Mouse (Mus musculus): ENCODE results near the gene Rap1a.

Rap1a gene

DNA sequence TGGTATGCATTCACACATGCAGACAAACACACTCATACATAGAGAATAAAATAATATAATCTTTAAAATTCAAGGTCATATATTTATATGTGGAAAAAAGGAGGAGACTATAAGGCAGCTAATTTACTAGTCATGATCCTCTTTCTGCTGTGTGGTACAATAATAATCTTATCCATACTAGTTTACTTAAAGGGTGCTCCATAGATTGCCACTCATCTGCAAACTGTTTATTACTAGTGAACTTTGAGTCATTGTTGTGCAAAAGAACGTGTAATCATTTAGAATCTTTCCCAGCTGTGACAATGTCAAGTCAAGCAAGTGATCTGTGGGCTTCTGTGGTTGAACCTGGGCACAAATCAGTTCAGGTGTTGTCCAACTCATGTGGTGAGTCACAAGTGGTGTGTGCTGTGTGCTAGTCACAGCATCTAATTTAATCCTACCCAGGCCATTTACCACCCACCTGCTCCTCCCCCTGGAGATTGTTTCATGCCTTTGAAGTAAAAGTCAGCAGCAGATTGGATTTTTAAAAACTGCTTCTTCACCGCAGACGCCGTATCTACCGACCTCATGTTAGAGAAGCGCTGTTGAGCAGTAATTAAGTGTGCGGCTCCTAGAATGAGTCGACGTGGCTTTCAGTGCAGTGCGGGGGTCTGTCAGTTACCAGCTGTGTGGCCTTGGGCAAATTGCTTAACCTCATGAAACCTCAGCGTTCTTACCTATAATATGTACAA is 5.5 kb upstream of the Rap1a start:
- no peak for DNase-seq (ENCODE audit: low read depth, low spot score)

DNA sequence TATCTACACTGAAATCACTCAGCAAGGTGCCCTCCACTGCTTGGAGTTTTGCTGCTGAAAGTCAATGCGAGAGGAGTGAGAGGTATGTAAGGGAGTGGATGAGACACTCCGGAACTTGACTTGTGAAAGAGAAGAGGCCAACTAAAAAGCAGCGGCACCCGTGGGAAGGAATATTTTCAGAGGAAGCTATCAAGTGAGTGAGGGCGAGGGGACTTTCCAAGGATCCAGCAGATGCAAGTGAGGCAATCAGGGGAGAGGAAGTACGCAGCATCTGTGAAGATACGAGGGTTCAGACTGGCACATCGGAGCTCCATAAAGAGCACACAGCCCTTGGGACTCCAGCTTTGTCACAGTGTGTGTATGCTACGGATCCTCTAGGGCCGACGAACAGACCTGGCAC is 2.5 kb upstream of the Rap1a start:
- peak; percentile 46 for DNase-seq (ENCODE audit: low read depth, low spot score)

DNA sequence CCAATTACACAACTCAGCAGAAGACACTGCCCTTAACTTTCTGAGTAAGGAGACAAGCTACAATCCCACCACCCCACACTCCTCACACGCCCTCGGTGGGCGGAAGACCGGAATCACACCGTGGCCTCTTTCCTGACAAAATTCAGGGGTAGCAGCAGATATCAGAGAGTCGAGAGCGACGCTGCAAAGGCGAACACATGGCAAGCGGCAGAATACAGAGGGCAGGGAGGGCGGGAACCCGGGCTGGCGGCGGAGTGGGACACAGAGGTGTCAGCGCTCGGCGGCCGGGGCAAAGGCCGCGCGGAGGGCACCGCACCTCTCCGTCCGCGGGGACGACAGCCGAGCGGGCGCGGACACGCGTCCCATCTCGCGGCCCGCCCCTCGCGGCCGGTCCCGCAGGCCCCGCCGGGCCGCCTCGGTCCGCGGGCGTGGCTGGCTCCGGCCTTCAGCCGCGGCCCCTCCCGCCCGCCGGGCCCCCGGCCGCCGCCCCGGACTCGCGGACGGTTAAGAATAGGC is 403 bp downstream of the Rap1a start:
- DNase-seq (ENCODE audit: low read depth, low spot score), result peak; percentile 80

DNA sequence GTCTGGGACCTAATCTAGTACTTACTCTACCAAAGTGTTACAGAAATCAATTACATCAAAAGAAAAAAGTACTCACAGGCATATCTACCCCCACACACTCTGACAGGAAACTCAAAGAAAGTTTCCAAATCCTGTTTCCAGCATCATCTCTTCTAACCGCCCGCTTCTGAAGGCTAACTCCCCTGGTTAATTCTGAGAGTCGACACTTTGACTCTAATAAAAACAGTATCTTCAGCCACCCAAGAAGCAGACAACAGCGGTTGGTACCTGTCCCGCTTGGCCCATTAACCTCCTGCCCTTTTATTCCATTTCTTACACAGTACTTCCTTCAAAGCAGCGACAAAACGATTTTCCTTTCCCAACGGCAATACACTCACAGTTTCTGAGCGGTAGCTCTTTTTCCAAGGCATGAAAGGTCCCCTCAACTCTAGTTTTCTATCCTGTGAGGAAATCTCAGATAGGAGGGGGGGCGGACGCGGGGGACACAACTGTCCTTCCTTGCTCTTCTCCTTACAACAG is 921 bp downstream of the Rap1a start:
- DNase-seq (ENCODE audit: low read depth, low spot score), result peak; percentile 67

DNA sequence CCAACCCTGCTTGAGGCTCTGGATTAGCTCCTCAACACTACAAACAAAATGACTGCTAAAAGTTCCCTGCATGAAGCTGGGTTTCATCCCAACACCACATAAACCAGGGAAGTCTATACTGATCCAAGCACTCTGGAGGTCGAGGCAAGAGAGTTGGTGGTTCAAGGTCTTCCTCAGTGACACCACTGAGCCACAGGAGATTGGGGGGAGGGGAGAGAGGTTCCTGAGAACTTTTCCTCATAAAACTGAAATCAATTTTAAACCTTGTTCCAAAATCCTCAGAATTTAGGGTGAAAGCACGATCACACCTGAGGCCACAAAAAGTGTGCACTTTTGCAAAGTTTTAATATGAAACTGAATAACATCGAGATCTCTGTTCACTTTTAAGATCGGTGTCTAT is 1.8 kb downstream of the Rap1a start:
- peak; percentile 63 for DNase-seq (ENCODE audit: low read depth, low spot score)

DNA sequence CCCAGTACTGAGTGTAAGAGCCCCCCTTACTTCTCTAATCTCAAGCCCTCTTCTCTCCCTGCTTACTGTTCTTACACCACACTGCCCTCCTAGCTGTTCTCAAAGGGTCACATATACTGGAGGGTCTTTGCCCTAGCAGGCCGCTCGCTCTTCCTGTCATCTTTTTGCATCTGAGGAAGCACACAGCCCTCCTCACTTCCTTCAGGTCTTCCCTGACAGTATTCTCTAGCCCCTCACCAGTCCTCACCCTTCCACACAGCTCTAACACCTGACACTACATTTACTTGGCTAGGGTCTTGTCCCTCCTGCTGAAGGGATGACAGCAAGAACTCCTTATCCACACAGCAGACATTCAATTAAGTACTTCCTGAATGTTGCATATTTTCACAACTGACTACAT is 2.4 kb downstream of the Rap1a start:
- peak; percentile 65 for DNase-seq (ENCODE audit: low read depth, low spot score)

DNA sequence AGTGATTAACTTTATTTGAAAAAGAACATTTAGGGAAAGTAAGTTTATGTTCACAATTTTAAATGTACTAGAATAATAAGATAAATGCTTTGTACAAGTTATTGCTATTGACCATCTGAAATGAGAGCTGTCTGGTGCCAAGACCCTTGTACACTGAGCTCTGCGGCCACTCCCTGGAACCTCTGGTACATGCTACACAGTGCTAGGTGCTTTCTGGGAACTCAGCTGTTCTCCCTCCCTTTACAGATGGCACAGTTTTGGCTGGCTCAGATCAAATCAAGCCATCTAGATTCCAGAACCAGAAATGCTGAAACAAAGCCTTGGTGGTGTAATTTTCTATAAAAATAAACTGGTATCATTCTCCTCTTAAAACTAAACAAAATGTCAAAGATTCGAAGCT is 3.7 kb downstream of the Rap1a start:
- peak; percentile 59 for DNase-seq (ENCODE audit: low read depth, low spot score)

DNA sequence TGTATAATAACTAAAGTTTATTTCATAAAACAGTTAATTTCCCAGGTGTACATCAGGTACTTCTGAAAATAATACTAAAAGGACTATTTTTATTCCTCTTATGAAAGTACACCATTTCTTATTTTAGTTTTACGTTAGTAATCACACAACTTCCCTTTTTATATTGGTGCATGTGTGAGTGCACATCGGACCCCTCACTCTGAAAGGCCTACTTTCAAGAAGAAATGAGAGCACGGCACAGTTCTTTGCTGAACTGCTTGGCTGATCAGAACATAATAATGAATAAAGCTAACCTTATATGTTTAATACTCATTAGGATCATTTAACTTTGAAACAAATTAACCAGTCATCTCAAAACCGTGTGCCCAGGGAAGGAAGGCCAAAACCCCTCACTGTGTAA is 4.4 kb downstream of the Rap1a start:
- peak; percentile 83 for DNase-seq (ENCODE audit: low read depth, low spot score)

DNA sequence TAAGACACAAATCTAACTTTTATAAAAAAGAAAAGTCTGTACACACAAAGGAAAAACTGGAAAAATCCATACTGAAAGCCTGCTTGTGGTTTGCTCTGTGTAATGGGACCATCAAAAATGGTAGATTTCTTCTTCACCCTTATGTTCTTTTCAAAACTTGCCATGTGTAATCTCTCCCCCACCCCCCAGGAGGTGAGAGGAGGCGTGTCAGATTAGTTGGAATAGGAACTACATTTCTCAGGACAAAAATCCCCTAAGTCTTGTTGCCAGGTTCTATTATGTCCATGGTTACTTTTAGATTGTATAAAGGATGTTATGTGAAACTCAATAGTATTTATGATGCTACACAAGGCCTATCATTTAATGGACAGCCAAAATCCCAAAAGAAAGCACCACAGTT is 6.8 kb downstream of the Rap1a start:
- DNase-seq (ENCODE audit: low read depth, low spot score), result no peak

DNA sequence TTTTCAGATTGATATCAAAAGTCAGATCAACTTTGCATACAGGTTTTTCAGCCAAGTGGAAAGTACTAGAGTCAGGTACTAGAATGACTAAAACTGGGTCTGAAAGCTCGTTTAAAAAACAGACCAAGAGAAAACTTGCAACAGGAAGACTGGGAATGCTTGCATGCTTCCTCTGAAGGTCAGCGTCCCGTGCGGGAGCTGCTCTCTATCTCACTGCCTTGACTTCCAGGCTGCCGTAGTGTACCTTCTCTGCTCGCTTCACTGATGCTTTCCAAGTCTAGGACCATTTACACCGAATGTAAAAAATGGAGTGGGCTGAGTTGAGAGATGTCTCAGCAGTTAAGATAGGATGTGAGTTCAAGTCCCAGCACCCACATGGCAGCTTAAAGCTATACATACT is 8.8 kb downstream of the Rap1a start:
- DNase-seq (ENCODE audit: low read depth, low spot score), result no peak

DNA sequence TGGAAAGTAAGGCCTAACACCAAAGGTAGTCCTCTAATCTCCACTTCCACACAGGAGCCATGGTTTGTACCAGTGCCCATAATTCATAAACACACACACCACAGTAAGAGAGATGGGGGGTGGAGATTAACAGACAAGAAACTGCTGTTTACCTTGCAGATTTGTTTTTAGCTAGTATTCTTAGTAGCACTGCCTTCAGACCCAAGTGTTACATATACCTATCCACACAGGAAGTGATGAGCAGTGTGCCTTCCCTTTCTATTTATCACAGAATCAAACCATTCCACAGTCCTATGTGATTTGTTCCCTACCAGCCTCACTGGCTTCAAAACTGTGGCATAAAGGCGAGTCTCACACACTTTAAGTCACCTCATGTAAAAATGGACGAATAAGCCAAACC is 10.0 kb downstream of the Rap1a start:
- no peak for DNase-seq (ENCODE audit: low read depth, low spot score)

DNA sequence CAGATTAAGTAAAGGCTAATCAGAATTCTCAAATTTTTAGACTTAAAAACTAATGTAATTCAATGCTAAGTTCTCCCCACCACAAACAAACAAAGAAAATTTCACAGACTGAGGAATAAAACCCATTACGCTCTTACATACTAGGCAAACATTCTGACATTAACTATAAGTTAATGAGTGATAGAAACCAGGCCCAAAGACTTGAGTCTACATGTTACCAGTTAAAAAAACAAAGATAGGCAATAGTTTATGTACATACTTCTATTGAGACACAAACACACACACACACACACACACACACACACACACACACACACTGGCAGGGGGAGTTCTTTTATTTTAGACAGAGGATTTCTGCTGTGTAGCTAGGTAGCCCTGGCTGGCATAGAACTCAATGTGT is 10.8 kb downstream of the Rap1a start:
- no peak for DNase-seq (ENCODE audit: low read depth, low spot score)

DNA sequence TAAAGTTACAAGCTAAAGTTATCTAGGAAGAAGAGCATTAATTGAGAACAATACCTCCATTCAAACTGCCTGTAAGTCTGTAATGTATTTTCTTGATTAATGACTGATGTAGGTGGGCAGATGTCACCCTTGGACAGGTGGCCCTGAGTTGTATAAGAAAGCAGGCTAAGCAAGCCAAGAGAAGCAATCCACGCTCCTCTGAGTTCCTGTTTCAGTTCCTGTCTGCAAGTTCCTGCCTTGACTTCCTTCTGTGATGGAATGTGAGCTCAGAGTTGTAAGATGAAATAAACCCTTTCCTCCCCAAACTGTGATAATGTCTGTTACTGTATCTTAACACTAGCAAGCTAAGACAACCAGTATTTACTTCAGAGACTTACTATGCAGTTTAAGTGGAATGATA is 11.4 kb downstream of the Rap1a start:
- peak; percentile 73 for DNase-seq (ENCODE audit: low read depth, low spot score)

DNA sequence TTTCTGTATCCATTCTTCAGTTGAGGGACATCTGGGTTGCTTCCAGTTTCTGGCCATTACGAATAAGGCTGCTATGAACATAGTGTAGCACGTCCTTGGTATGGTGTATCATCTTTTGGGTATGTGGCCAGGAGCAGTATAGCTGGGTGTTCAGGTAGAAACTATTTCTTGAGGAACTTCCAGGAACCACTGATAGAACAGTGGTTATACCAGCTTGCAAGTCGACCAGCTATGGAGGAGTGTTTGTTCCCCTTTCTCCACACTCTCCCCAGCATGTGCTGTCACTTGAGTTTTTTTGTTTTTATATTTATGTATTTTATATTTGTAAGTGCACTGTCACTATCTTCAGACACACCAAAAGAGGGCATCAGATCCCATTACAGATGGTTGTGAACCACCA is 13.8 kb downstream of the Rap1a start:
- no peak for DNase-seq (ENCODE audit: low read depth, low spot score)

DNA sequence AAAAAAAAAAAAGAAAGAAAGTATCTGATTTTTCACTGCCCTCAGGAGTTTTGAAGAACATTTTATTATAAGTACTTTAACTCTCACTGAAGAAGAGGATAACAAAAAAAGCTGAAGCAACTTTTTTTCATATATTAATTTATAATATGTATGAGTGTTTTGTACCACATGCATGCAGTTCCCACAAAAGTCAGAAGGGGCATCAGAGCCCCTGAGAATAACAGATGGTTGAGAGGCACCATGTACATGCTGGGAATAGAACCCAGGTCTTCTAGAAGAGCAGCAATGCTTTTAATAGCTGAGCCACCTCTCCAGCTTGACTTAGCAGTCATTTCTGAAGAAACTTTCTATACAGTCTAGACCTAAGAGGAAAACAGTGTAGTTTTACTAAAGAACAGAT is 15.3 kb downstream of the Rap1a start:
- DNase-seq (ENCODE audit: low read depth, low spot score), result no peak

DNA sequence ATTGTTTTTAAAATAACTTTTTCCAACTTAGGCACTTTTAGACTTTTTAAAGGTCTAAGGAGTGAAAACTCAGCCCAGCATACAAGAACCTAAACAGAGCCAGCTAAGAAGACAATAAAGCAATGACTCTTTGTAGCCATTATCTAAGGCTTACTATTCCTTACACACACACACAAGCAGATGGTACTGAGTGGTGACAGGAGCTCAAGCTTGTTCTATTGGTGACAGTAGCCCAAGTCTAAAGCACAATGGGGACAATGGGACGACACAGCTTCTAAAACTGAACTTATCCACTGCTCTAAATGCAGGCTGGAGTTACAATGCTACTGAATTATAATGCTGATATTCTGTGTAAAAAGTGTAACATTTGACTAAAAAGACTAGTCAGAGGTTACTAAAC is 17.3 kb downstream of the Rap1a start:
- DNase-seq (ENCODE audit: low read depth, low spot score), result no peak

DNA sequence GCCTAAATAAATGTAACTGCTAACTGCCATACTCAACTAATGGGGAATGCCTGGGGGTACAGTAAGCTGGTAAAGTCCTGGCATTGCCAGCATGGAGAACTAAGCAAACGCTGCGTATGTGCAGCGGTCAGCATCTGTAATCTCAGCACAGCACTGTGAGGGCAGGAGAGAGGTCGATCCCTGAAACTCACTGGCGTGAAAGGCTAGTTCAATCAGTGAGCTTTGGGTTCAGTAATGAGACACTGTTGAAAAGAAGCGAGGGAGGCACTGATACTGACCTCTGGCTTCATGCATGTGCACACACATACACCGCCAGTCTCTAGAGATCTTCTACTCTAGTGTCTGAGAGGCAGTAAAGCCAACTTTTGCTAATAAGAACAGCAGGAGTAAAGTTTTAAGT is 18.7 kb downstream of the Rap1a start:
- no peak for DNase-seq (ENCODE audit: low read depth, low spot score)

DNA sequence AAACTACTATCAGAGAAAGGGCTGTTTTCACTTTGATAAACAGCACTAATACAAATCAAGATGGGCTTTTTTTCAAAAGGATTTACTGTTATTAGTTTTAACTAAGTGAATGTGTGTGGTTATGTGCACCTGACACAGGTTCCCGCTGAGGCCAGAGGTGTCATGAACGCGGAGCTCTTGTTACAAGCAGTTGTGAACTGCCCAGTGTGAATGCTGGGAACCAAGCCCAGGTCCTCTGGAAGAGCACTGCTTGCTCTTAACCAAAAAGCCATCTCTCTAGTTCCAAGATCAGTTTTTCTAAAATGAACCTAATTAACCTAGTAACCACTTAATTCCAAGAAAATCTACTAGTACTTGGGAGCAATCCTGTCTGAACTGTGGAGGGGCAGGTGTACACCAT is 23.1 kb downstream of the Rap1a start:
- DNase-seq (ENCODE audit: low read depth, low spot score), result no peak

DNA sequence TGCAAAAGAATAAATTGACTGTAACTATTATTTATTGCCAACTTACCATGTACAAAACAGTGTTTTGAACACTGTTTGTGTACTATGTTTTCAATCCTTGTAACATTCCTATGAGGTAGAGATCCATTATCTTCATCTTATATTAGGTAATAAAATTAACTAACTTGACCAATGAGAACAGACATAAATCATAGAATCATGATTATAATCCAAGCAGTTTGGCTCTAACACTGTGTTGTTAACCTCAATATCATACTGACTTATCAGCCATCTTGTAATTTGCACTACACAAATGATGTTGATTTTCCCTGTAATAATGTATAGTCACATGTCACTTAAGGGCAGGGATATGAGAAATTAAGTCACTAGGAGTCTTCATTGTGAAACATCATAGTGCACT is 26.6 kb downstream of the Rap1a start:
- no peak for DNase-seq (ENCODE audit: low read depth, low spot score)

DNA sequence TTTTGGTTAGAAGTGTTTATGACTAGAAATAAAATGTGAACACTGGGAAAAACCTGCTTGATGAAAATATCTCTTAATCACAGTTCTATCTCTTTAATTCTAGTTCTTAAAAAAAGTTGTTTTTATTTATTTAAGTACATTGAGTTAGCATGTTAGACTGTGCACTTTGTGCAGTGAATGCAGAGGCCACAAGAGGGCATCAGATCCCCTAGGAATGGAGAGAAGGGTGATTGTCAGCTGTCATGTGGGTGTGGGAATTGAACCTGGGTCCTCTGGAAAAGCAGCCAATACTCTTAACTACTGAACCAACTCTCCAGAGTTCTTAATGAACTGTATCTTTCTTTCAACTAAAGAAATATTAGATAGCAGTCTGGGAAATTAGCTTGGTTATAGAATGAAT is 29.6 kb downstream of the Rap1a start:
- DNase-seq (ENCODE audit: low read depth, low spot score), result peak; percentile 67

DNA sequence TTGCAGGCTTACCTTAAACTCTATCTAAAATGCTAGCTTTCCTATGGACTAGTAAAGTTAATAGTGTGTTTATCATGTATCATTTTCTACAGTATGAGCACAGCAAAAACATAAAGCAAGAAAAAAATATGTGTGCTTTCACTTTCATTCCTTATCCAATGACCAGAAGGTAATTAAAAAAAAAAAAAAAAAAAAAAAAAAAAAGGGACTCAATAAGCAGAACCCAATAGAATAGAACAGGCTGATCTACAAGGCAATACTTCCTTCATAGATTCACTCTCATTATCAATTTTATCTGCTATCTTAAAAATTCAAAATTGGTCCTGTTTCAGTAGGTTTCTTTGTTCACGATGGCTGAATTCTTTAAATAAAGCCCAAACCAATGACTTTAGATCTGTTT is 30.3 kb downstream of the Rap1a start:
- DNase-seq (ENCODE audit: low read depth, low spot score), result no peak

DNA sequence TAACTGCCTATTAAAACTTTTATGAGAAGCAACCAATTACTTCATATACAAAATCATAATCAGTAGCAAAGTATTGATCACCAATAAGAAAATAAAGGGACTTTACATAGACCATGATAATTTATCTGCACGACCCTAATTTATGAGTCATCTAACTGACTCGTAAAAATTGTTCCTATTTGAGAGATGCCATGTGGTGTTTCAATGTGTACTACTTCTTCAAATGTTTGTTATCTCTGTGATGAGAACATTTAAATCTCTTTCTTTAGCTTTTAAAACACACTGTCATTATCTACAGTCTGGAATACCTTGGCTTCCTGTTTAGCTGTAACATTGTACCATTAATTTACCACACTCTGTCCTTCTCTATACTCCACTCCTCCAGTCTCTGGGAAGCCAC is 31.8 kb downstream of the Rap1a start:
- no peak for DNase-seq (ENCODE audit: low read depth, low spot score)

DNA sequence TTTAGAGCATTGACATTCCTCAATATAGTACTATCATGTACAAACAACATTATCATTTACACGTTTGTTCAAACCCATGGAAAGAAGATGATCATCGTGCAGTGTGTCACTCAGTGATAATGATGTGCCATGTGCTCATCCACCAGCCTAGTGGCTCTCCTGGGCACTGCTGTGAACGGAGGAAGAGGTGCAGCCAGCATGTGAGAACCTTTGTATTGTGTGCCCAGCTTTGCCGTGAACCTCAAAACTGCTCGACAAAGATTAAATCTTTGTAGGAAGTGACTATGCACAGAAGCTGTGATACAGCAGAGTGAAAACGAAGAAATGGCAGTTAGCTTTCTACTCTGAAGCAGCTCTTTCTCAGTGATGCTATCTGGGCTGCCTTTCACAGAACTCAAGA is 32.6 kb downstream of the Rap1a start:
- DNase-seq (ENCODE audit: low read depth, low spot score), result no peak
